Mouse (Mus musculus): ENCODE data around the gene Gclm. TPM values are rescaled to one million over a fixed set of nuclear protein-coding genes. Genes with fewer than 3 reads are reported as not detected.
"Not testable (repeated sequence)": the region's sequence is repeated elsewhere in the genome, so short reads cannot be mapped to it uniquely, and the experiment has no call there.

Gclm gene
- polyA plus RNA-seq, 1 experiment from 2014 or later = 102 TPM

DNA sequence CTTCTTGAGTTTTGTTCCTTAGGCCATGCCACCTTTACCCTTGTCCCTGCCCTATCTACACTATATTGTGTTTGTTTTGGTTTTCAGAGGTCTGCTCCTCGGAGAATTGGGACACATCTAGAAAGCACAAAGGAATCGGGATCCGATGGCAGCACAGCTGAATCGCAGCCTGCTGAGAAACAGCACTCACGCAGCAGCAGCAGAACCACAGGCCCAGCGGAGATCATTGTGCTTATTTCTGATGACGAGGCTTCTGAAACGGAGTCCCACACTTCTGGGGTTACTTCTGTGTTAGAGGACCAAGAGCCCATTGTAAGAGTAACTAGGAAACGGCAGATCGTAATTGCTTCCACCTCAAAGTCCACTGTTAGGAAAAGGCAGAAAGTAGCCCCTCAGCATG, 29.8 kb downstream of the Gclm start:
- H3K9ac ChIP-seq = peak overlapping the region; percentile 88; the same call in 1 of the 2 replicates
- H3K9me3 ChIP-seq (replicated peaks) = no peaks in the 10 kb centered on the region
- 75% methylated on average over 10 of the region's 10 CpGs for WGBS
- no peak for ATAC-seq (replicated peaks; ENCODE audit: low FRiP score)
- no peaks in the 10 kb centered on the region for H3K27me3 ChIP-seq
- peaks cover 51% of the 10 kb centered on the region for H3K36me3 ChIP-seq
- H3K27ac ChIP-seq = no peak overlapping the region
- H3K4me2 ChIP-seq = peak overlapping the region; percentile 60
- peaks cover 35% of the 10 kb centered on the region for H3K4me1 ChIP-seq
- peak overlapping the region; percentile 91 for H3K4me3 ChIP-seq (replicated peaks)

DNA sequence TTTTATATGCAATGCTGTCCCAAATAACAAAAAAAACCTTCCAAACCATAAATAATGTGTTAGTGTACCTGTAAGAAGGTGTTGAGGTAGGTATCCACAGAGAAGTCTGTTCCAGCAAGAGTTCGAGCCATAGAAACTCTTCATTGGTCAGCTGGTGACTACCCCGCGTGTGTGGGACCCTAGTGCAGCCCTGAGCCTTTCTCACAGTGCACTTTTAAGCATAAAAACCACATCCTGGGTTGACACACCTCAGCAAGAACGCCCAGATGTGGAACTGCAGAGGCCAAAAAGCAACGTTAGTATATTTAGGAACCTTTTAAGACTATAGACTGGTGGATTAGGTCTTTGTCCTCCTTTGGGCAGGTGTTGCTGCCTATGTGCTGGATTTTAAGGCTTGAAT, 41.8 kb downstream of the Gclm start:
- peaks cover 7% of the 10 kb centered on the region for H3K4me1 ChIP-seq
- no peak overlapping the region for H3K4me2 ChIP-seq
- H3K27ac ChIP-seq = no peak overlapping the region
- peaks cover 37% of the 10 kb centered on the region for H3K36me3 ChIP-seq
- H3K9ac ChIP-seq = no peak overlapping the region
- H3K4me3 ChIP-seq (replicated peaks) = no peak overlapping the region
- H3K9me3 ChIP-seq (replicated peaks) = no peaks in the 10 kb centered on the region
- ATAC-seq (replicated peaks; ENCODE audit: low FRiP score) = no peak
- 78% methylated on average over 5 of the region's 5 CpGs for WGBS
- H3K27me3 ChIP-seq = no peaks in the 10 kb centered on the region

DNA sequence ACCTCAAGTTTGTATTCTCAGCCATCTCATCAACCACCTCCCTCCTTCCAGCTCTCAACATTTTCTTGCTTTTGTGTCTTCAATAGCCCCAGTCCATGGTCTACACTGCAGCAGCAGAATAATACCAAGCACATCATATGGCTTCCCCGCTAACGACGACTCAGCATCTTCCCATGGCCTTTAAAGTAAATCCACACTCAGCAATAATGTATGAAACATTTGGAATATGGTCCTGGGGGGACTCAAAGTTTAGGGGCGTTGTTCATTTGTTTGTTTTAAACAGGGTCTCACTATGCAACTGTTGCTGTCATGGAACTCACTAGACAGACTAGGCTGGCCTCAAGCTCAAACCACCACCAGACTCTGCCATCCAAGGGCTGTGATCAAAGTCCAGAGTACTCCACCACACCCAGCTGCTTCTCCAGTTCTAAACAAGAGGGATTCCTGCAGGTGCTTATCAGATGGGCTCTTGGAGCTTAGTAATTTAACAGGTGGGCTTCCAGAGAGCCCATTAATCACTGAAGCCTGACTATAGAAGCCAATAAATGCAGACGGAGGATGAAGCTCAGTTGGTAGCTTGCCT, 43.3 kb downstream of the Gclm start:
- H3K36me3 ChIP-seq = peaks cover 21% of the 10 kb centered on the region
- H3K27me3 ChIP-seq = no peaks in the 10 kb centered on the region
- H3K9ac ChIP-seq = no peak overlapping the region
- no peak overlapping the region for H3K4me2 ChIP-seq
- 79% methylated on average over 5 of the region's 5 CpGs for WGBS
- no peak for ATAC-seq (replicated peaks; ENCODE audit: low FRiP score)
- H3K9me3 ChIP-seq (replicated peaks) = no peaks in the 10 kb centered on the region
- H3K4me3 ChIP-seq (replicated peaks) = no peak overlapping the region
- H3K27ac ChIP-seq = no peak overlapping the region
- H3K4me1 ChIP-seq = peaks cover 12% of the 10 kb centered on the region

DNA sequence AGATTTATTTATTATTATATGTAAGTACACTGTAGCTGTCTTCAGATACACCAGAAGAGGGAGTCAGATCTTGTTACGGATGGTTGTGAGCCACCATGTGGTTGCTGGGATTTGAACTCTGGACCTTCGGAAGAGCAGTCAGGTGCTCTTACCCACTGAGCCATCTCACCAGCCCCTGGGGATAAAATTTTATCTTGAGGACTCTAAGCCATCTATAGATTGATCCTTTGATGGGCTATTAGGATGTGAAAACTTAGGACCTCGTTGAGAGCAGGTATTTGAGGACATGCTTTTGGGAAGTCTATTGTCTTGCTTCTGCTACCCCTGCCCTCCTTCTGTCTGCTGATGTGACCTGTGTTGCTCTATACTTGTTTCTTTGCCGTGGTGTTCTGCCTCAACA, 44.0 kb downstream of the Gclm start:
- peaks cover 16% of the 10 kb centered on the region for H3K4me1 ChIP-seq
- H3K27ac ChIP-seq; H3K4me3 ChIP-seq (replicated peaks); H3K9ac ChIP-seq; H3K4me2 ChIP-seq; H3K27me3 ChIP-seq; ATAC-seq (replicated peaks; ENCODE audit: low FRiP score); H3K9me3 ChIP-seq (replicated peaks): not testable (repeated sequence)
- peaks cover 15% of the 10 kb centered on the region for H3K36me3 ChIP-seq
- WGBS = 72% methylated on average over 4 of the region's 4 CpGs

DNA sequence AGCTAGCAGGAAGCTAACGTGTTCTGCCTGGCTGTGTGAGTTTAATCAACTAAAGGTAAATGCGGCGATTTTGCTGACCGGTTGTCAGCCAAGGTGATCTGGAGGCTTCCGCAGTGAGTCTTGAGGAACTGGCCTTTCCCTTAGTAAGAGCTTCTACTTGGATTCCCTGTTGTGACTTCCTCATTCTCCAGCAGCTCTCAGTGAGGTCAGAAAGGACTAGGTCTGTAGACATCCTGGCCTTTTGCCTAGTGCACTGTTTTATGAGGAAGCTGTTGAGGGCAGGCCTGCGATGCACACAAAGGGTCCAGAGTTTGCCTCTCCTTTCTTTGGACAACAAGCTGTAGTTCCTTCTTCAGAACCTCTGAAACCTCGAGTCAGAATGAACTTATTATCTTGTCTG, 45.3 kb downstream of the Gclm start:
- H3K36me3 ChIP-seq = peaks cover 4% of the 10 kb centered on the region
- H3K4me3 ChIP-seq (replicated peaks) = no peak overlapping the region
- H3K27me3 ChIP-seq = no peaks in the 10 kb centered on the region
- H3K9ac ChIP-seq = no peak overlapping the region
- peaks cover 20% of the 10 kb centered on the region for H3K4me1 ChIP-seq
- no peaks in the 10 kb centered on the region for H3K9me3 ChIP-seq (replicated peaks)
- no peak for ATAC-seq (replicated peaks; ENCODE audit: low FRiP score)
- H3K4me2 ChIP-seq = no peak overlapping the region
- H3K27ac ChIP-seq = peak overlapping the region; percentile 24; the same call in 1 of the 2 replicates
- 71% methylated on average over 7 of the region's 7 CpGs for WGBS

DNA sequence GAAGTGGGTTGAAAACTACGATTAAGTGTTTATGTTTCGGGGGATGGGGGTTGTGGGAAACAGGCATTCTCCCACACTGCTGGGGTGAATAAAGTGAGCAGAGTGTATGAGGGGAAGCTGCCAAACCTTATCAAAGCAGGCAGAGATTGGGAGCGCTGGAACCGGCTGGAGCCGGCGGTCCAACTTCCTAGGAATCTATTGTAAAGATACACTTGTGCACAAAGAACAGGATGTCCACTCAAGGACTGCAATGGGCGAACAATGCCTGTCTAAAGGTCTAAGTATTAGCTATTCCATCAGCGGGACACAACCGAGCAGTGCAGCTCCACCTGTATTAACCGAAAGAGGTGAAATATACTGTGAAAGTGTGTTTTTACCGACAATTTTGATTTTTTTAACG, 46.5 kb downstream of the Gclm start:
- Histone ChIP-seq H3K9me3 (replicated peaks) (no peaks in the 10 kb centered on the region), H3K4me3 (replicated peaks) (peak overlapping the region; percentile 72), H3K36me3 (no peaks in the 10 kb centered on the region), H3K9ac (no peak overlapping the region), H3K4me2 (peak overlapping the region; percentile 68), H3K27ac (0 out of 2 replicates have a peak overlapping the region, but pooled peaks have one; percentile 1), H3K4me1 (peaks cover 20% of the 10 kb centered on the region), H3K27me3 (no peaks in the 10 kb centered on the region)
- ATAC-seq (replicated peaks; ENCODE audit: low FRiP score) = no peak
- 49% methylated on average over 12 of the region's 12 CpGs for WGBS

DNA sequence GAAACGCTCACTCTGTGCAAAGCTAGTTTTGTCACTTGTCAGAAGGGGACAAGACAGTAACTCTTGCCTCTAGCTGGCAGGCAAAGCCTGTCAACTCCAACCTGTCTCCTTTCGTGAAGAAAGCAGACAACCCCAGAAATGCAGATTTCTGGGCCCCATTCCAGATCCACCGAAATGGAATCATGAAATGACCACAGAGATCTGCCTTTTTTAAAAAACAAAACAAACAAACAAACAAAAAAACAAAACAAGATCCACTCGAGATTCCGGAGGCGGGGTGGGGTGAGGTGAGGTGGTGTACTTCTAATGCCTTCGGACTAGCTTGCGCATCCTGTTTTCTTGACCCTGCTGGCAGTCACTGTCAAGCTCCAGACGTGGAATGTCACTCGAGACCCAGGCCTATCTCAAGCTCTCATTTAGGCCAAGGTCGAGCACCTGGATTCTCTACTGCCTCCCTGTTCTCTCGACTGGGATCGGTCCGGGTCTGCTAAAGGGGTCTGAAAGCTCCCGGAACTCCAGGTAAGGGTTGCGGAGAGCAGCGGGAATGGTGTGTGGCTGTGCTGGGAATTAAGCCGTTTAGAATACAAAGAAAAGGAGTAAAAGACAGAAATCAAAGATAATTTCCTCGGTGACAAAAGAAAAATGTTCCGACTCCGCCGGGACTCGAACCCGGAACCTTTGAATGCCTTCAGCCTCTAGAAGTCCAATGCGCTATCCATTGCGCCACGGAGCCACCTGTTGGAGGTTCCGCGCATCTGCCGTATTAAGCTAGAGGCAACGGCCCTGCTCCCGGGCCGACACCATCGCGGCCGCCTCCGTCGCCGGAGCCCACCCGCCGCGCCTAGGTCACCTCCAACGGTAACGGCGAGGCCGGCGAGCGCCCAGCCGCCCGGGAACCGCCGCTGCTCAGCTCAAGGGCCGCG, 47.2 kb downstream of the Gclm start:
- Histone ChIP-seq H3K4me3 (replicated peaks) (peak overlapping the region; percentile 72), H3K27me3 (no peaks in the 10 kb centered on the region), H3K9ac (peak overlapping the region; percentile 80), H3K4me2 (peak overlapping the region; percentile 68), H3K36me3 (no peaks in the 10 kb centered on the region), H3K4me1 (peaks cover 20% of the 10 kb centered on the region), H3K9me3 (replicated peaks) (no peaks in the 10 kb centered on the region), H3K27ac (peak overlapping the region; percentile 97)
- WGBS = 6% methylated on average over 54 of the region's 54 CpGs
- peak; percentile 89 for ATAC-seq (replicated peaks; ENCODE audit: low FRiP score)

DNA sequence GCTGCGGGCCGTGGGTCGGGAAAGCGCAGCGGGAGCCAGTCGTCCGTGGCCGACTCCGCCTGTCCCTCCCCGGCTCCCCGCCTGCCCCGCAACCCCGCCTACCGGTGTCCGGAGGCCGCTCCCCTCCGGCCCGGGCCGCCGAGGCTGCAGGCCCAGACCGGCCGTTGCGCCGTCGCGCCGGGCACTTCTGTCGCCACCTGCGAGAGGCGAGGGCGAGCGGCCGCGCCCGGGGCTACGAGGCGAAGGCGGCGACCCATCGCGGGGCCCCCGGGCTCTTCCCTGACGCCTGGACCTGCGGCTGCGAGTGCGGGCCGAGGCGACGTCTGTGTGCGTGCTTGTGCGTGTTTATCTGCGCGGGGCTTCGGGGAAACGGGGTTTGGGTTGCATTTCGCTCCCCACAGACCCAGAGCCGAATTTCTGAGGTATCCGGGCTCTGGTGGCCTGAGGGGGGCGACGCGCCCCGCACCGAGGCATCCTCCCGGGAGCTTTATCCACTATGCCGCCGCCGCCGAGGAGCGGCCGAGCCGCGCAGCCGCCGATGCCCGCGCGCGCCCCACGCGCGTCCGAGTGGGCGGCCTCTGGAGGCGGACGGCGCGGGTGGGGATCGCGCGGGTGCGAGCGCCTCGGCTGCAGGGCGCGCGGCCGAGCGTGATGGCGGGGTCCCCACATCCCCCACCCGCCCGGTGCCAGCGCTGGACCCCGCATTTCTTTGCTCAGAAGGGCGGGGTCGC, 48.0 kb downstream of the Gclm start:
- Histone ChIP-seq H3K27ac (peak overlapping the region; percentile 97), H3K4me2 (peak overlapping the region; percentile 68), H3K9me3 (replicated peaks) (no peaks in the 10 kb centered on the region), H3K4me1 (peaks cover 20% of the 10 kb centered on the region), H3K27me3 (no peaks in the 10 kb centered on the region), H3K36me3 (no peaks in the 10 kb centered on the region), H3K4me3 (replicated peaks) (peak overlapping the region; percentile 72), H3K9ac (peak overlapping the region; percentile 80)
- ATAC-seq (replicated peaks; ENCODE audit: low FRiP score) = peak; percentile 95
- WGBS = under 1% methylated on average over 94 of the region's 105 CpGs

DNA sequence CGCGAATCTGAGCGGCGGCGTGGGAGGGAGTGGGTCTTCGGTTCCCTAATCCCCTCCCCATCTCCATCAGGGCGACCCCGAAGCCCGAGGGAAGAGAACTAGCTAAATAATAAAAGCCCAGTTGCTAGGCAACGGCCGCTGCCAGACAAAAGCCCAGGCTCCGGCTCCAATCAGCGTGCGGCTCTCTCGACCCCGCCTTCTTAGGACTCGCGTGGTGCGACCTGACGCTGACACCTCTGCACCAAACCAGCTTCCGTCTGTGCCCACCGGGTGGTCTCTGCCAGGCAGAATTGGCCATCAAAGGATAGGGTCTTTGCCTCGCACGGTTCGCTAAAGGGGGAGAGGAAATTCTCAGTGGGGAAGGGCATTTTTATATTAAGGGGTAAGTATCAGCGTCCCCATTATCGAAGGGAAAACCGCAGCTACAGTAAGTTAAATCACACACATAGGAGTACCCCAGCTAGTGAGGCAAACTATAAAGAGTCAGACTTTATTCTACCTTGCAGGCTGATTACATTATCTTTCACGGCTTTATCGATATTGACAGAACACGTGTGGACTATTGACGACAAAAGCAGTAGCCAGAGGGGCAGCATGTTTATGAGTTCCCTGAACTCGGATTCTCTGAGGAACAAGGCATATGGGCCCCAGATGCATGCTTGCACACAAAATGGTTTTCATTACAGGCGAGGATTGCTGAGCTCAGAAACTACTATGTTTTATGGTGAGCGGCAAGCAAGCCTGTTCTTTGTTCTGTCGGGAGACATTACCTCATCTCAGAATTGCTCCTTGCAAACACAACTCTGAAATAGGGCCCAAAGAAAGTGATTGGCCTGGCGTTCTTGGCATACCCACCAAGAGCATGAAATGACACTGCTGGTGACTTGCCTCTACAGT, 48.8 kb downstream of the Gclm start, which contains the start of gene Bcar3:
TSS of gene Bcar3 (plus strand) at position 183 of the 897 bp plus-strand sequence.
- H3K4me3 ChIP-seq (replicated peaks) = peak within 1 kb of the TSS; percentile 72
- peak within 1 kb of the TSS; percentile 97 for H3K27ac ChIP-seq
- no peaks in the 10 kb centered on the region for H3K27me3 ChIP-seq
- H3K36me3 ChIP-seq = no peaks in the 10 kb centered on the region
- no peaks in the 10 kb centered on the region for H3K9me3 ChIP-seq (replicated peaks)
- ATAC-seq (replicated peaks; ENCODE audit: low FRiP score) = peak; percentile 69
- H3K4me2 ChIP-seq = peak within 1 kb of the TSS; percentile 68
- H3K9ac ChIP-seq = peak within 1 kb of the TSS; percentile 80
- WGBS = 6% methylated on average over 37 of the region's 37 CpGs
- H3K4me1 ChIP-seq = peaks cover 20% of the 10 kb centered on the region

DNA sequence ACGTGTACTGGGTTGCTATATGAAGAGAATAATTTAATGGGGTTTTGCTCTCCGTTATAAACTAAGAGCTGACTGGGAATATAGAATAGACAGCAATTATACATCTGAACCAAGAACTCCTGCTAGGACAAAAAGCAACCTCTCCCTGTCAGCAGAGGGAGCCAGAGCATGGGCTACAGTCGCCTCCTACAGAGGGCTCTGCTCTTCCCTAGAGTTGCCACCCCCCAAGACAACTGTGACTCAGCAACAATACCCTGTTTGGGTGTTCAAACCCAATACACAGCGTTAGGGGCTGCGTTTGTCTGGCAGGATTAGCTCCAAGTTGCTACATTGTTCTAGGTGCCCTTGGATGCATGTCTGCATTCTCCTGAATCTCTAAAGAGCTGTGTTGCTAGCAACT, 50.2 kb downstream of the Gclm start:
- Histone ChIP-seq H3K4me3 (replicated peaks) (no peak overlapping the region), H3K36me3 (no peaks in the 10 kb centered on the region), H3K4me1 (peaks cover 20% of the 10 kb centered on the region), H3K27ac (no peak overlapping the region), H3K4me2 (no peak overlapping the region), H3K27me3 (no peaks in the 10 kb centered on the region), H3K9me3 (replicated peaks) (no peaks in the 10 kb centered on the region), H3K9ac (no peak overlapping the region)
- no peak for ATAC-seq (replicated peaks; ENCODE audit: low FRiP score)
- WGBS = 14% methylated on average over 5 of the region's 5 CpGs

DNA sequence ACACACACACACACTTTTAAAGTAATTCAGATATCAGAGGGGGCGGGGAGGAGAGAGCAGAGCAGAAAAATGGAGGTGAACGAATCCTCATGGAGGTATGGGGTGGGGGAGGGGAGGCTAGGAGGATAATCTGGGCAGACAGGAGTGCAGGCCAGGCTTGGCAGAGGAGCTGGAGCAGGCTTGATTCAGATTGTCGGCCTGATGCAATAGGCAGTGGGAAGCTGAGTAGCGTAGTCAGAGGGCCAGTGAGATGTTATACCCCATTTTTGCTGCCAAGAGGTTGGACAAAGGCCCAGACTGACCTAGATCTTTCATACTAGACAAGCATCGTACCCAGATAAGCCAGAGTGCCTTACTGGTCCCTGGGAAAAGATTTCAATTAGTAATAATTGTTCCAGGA, 51.6 kb downstream of the Gclm start:
- peaks cover 25% of the 10 kb centered on the region for H3K4me1 ChIP-seq
- no peaks in the 10 kb centered on the region for H3K9me3 ChIP-seq (replicated peaks)
- no peak for ATAC-seq (replicated peaks; ENCODE audit: low FRiP score)
- H3K27ac ChIP-seq = no peak overlapping the region
- WGBS = 72% methylated on average over 5 of the region's 5 CpGs
- H3K27me3 ChIP-seq = no peaks in the 10 kb centered on the region
- no peak overlapping the region for H3K9ac ChIP-seq
- no peak overlapping the region for H3K4me3 ChIP-seq (replicated peaks)
- H3K36me3 ChIP-seq = no peaks in the 10 kb centered on the region
- H3K4me2 ChIP-seq = no peak overlapping the region

Data from kidney, embryonic 15.5 days (tissue).